Mouse (Mus musculus) layer of hippocampus, adult 8-10 months (tissue): ENCODE data around the gene Olfr694. TPM values are rescaled to one million over a fixed set of nuclear protein-coding genes. Genes with fewer than 3 reads are reported as not detected.
"Not testable (repeated sequence)": the region's sequence is repeated elsewhere in the genome, so short reads cannot be mapped to it uniquely, and the experiment has no call there.

Experiments
- DNase-seq, 2 experiments: peaks; one replicate each; pipeline ENCODE4 v3.0.0; 2022; ENCODE audit warnings: low spot score in 2 of 2
- total RNA-seq, 4 experiments: library from RNA; stranded (reverse); gene quantifications; 2 replicates each; pipeline ENCODE4 v1.2.4; 2022

Olfr694 gene
- not detected for total RNA-seq

DNA sequence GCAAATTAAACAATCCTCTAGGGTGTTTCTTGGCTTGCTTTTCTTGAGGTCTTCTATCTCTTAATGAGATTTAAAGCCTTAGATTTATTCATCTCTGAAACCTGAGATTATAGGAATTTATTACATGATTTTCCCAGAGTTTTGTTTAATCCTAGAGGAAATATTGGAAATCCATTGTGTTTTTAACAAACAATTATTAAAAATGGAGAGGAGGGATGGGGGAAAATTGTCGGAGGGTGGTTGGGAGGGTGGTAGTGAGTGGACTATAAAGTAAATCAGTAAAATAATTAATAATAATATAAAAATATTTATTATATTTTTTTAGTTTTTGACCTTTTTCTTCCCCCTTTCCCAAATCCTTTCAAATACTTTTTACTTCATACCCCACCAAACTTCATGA is at the start of gene Olfr694:
Olfr694 (minus strand) TSS at position 101 of the 400 bp plus-strand sequence.
- no peak for DNase-seq

DNA sequence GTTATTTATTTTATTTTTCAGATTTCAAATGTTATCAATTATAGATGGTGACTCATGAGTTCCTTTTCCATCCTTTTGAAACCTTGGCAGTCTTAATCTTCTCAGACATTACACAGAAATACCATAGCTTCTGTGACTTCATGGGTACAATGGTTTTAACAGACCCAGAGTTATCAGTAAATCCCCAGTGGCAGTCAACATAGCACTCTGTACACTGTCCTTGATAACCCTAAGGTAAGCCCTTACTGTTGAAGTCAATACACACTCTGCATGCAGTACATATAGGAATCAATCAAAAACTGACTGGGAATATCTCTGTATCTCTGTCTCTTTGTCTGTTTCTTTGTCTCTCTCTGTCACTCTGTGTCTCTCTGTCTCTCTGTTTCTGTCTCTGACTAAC is 45.4 kb upstream of the Olfr694 start:
- DNase-seq: no peak

DNA sequence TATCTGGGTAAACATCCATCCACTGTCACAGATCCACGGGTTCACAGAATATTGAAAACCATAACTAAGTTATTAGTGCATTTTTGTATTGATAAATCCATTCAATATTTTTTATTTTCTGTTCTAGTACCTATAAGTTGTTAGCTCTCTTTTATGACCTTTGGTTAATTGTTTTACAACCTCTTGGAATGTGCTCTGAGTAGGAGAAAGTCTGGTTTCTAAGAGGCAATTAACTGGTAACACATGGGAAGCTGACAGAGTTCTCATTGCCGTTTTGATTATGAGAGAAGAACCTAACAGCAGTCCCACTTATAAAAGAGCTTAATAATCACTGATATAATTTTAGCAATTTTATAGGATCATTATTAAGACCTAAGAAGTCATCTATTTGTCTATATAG is 42.1 kb upstream of the Olfr694 start:
- no peak for DNase-seq

DNA sequence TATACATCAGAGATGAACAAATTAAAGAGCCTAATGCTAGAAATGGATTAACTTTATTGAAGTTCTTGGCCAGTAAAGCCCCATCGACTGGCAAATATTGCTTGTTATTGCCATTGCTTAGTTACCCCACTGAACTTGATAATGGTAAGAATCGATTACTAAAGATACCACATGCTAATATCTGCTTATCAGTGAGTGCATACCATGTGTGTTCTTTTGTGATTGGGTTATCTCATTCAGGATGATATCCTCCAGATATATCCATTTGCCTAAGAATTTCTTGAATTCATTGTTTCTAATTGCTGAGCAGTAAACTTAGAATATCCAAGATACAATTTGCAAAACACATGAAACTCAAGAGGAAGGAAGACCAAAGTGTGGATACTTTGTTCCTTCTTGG is 34.0 kb upstream of the Olfr694 start:
- not testable (repeated sequence) for DNase-seq

DNA sequence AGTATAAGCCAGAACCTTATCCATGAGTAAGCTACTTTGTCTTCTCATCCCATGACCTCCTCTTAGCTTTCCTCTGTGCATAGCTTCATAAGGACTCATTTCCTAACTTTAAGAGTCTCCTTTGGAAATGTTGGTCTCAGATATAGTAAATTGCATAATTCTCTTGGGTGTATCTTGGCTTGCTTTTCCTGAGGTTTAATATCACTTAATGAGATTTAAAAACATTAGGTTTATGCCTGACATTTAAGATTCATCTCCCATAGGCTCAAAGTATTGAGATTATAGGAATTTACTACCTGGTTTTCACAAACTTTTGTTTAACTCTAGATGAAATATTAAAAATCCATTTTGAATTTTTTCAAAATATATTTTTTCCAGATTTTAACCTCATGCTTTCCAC is 24.7 kb upstream of the Olfr694 start, which contains the start of gene Olfr695:
Olfr695 (minus strand) TSS at position 101 of the 400 bp plus-strand sequence.
- DNase-seq: no peak

DNA sequence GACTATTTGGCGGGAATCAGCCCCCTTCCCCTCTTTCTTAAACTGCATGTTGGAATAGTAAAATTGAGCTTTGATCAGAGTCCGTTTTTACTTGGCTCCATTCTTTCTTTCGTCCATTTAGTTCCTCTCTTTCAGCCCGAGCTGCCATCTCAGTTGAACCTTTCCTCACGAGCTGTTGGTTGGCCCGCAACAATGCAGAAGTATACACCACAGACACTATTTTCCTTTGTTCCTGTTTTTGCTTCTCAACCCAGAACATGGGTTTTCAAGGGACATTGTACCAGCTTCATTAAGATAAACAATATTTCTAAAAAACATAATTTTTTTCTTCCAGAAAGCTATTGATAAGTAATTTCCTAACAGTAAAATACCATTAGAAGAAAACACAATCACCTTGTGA is 19.8 kb upstream of the Olfr694 start:
- DNase-seq: no peak

DNA sequence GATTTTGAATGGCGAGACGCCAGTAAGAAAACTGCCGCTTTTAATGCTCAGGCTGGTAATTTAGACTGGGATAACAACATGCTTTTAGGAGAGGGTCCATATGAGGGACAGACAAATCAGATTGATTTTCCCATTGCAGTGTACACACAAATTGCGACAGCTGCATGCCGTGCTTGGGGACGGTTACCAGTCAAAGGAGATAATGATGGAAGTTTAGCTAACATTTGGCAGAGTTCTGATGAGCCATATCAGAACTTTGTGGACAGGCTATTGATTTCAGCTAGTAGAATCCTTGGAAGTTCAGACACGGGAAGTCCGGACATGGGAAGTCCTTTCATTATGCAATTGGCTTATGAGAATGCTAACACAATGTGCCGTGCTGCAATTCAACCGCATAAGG is 16.1 kb upstream of the Olfr694 start:
- DNase-seq: not testable (repeated sequence)

DNA sequence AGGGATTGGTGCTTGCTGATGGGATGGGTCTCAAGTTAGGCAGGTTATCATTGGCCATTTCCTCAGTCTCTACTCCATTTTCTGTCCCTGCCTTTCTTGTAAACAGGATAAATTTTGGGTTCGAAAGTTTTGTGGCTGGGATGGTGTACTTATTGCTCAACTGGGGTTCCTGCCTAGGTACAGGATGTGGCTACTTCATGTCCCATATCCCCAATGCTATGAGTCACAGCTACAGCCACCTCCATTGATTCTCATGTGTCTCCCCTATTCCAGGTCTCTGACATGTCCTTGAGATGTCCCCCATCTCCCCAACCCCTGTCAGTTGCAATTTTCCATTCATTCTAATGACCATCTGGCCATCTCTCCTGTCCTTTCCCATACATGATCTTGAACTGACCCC is 5.3 kb upstream of the Olfr694 start:
- no peak for DNase-seq

DNA sequence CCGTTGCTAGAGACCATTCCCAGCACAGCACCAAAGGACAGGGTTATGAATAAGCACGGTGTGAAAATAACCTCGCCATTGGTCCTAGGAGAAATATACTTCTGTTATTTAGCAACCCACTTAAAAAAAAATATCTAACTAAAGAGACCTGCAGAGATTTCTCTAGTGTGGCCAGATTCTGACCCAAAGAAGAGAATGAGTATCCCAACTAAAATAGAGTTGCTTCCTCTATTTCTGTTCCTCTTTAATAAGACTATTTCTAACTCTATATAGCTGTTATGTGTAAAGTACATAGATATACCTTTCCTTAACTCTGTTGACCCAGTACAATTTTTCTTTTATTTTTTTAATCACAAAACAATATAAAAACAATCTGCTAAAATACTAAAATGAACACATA is 1.4 kb upstream of the Olfr694 start:
- no peak for DNase-seq

DNA sequence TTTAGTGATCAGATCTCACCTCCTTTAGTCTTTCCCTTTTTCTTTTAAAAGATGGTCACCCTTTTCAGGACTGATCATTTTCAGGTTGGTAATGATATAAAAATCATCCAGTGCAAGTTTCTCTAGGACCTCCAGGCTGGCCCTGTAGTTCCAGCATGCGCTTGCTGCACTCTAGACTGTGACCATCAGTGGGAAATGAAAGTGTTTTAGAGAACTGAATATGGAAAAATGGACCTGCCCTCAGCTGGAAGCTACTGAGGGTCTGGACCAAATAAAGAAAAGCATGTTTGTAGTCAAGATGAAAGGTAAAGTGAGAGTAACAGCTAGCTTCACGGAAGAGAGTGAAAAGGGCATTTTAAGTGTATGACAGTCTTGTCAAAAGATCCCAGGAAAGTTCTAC is 6.2 kb downstream of the Olfr694 start:
- no peak for DNase-seq

DNA sequence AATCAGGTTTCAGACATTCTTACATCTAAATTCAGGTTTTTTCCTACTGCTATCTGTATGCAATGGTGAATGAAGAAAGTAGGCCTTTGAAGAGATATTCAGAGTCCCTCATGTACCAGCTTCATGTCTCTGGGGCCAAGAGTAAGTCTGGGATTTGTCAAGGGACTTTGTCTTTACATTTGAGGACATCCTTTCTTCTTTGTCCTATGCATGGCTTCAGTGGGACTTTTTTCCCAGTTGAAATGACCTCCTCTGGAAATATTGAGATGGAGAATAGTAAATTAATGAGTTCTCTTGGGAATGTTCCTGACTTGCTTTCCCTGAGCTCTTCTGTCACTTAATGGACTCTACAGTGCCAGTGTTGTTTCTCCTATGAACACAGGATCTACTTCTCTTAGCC is 11.1 kb downstream of the Olfr694 start, which contains the start of gene Olfr693:
Olfr693 (minus strand) TSS at position 101 of the 400 bp plus-strand sequence.
- no peak for DNase-seq

DNA sequence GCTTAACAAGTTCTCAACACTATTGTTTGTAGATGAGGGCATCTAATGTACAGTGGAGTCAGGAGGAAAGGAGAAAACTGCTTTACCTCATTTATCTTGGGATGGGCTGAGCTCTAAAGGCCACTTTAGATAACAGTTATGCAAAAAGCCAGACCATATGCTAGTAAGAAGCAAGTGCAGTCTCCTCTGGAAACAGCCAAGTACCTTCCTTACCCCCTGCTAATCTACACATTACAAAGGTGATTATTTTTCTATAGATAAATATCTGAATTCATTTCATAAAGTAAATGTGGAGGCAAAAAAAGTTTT is 39.3 kb downstream of the Olfr694 start:
- DNase-seq: no peak

DNA sequence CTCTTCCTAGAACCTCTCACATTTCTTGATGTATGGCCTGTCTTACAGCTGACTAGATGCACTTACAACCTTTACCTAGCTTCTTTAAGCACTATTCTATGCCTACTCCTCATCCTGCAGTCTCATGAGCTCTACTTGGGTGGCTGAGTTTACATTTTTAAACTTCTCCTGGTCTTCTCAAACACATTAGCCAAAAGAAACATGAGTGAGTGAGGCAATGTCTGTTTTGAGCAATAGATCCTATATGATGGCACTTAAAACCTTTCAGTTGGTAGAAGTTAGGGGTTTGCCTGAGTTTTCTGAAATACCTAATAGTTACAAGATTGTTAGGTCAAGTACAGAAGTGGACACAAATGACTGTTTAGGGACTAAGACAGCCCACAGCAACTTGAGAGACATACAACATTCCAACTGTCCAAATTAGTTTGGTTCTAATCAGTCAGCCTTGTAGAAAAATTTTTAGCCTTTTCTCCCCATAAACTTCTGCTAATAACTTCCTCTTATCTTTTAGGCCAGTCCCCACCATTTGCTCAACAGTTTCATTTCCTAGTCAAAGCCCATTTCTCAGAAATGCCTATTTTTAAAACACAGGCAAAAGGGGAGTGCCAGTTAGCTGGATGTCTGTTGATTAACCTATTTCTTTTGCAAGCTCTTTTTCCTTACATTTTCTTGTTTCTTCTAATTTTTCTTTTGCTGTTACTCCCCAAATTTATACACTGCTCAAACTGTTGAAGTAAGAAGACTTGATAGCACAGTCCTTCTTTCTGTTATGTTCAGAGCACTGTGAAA is 39.9 kb downstream of the Olfr694 start:
- no peak for DNase-seq

DNA sequence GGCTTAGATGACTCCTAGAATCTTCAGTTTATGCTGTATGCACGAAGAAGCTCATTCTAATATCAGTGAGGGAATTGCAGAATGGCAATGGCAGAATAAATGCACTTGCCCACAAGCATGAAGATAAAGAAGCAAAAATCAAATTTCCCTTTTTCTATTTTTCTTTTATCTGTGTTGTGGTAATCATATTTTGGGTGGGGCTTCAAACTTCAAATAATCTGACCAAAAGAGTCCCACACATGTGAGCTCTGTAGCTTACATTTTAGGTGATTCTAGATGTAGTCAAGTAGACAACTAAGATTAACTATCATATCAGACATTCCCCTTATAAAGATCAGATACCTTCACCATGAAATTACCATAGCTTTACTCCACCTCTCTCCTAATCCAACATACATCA is 41.8 kb downstream of the Olfr694 start:
- no peak for DNase-seq

DNA sequence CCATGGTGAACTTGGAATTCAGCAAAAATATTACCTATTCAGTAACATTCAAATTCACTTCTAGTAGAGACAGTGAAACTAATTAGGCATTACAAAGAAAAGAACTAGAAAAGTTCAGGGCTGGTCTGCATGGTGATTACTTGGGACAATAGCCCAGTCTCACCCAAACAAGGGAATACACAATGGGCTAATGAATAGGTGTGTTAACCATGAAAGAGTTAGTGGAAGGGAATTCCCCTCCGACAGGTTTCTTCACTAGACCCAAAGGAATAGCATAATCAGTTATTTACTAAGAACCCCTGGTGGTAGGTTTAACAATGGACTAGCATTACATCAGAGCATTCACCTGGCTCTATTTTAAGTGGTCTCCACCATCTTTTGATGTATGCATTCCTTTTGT is 46.4 kb downstream of the Olfr694 start:
- DNase-seq: no peak

DNA sequence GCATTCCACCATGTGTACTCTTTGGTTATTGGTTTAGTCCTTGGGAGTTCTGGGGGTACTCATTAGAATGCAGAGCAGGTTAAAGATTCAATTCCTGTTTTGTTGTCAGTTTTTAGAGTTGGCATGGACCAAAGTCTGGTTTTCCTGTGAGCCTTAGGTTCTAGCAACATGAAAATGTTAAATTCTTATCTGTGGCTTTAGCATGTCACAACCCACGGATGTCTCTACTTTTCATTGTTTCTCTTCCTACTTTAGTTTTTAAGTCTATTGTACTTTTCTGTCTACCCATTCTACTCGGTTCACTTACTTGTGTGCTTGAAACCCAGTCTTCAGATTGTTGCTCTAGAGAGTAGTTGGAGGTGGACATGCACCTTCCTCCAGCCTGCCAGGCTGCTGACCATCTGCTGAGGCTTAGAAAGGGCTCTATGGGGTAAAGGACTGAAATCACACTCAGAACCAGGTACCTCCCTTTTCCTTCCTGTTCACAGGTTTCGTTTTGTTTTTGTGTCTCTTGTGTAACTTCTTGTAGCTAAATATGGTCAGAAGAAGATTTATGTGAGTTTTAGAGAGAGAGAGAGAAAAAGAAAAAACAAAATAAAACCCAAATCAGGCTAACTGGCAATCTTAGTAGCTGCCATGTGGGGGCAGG is 47.3 kb downstream of the Olfr694 start:
- DNase-seq: no peak

DNA sequence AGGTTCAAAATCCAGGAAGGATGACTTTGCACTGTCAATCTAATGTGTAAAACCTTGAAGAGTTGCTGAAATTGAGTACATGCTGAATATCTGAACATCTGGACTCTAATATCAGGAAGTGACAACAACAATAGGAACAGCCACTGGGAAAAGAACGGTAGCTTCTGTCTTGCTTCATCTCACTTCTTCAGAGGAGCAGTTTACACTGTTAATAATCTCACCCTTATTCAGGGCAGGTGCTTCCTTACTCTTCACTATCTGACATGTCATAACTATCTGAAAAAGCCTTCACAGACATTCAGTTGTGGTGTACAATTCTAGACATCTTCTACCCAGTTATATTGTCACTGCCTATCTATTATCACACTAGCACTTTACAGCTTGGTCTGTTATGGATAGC is 50.8 kb downstream of the Olfr694 start:
- no peak for DNase-seq

DNA sequence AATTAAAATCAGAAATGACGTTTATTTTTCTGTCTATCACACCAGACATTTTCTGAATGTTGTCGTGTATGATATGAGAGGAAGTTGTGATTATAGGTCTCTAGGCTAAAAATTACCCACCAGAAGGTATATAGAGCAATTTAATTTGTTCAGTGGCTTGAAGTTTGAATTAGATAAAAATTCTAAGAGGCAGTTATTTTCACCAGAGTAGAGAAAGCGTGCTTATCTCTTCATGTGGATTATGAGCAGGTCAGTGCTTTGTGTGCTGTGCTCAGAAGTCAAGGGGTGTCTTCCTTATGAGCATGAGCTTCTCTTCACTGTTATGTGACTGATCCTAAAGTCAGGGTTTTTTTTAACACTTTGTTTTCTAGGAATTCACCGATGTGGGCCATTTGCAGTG is 56.1 kb downstream of the Olfr694 start:
- no peak for DNase-seq

Other genes with a start within 250 kb of the Olfr694 start
- not detected for gene Olfr693, start 11.2 kb downstream of the Olfr694 start, total RNA-seq
- gene Olfr695, start 24.6 kb upstream of the Olfr694 start, total RNA-seq: not detected
- not detected for gene Olfr697, start 50.6 kb upstream of the Olfr694 start, total RNA-seq
- gene Olfr698, start 63.6 kb upstream of the Olfr694 start, total RNA-seq: not detected
- not detected for gene Olfr699, start 101.4 kb upstream of the Olfr694 start, total RNA-seq
- not detected for gene Olfr700, start 117.0 kb upstream of the Olfr694 start, total RNA-seq
- gene Olfr701, start 122.3 kb upstream of the Olfr694 start, total RNA-seq: not detected
- gene Olfr702, start 142.1 kb upstream of the Olfr694 start, total RNA-seq: not detected
- gene Olfr703, start 151.5 kb upstream of the Olfr694 start, total RNA-seq: not detected
- not detected for gene Olfr704, start 171.4 kb upstream of the Olfr694 start, total RNA-seq
- not detected for gene Olfr705, start 185.1 kb upstream of the Olfr694 start, total RNA-seq
- gene Olfr706, start 196.3 kb upstream of the Olfr694 start, total RNA-seq: not detected
- not detected for gene Olfr707, start 209.4 kb upstream of the Olfr694 start, total RNA-seq
- not detected for gene Olfr1532-ps1, start 216.2 kb upstream of the Olfr694 start, total RNA-seq
- gene Olfr709-ps1, start 240.4 kb upstream of the Olfr694 start, total RNA-seq: not detected